Mouse (Mus musculus) retina, embryonic 14.5 days (tissue): ENCODE data around the gene Cd34.

Experiments
- DNase-seq: peaks from one replicate; pipeline ENCODE4 v3.0.0-alpha.2; 2015; ENCODE audit warnings: low spot score

The Cd34 gene

DNA sequence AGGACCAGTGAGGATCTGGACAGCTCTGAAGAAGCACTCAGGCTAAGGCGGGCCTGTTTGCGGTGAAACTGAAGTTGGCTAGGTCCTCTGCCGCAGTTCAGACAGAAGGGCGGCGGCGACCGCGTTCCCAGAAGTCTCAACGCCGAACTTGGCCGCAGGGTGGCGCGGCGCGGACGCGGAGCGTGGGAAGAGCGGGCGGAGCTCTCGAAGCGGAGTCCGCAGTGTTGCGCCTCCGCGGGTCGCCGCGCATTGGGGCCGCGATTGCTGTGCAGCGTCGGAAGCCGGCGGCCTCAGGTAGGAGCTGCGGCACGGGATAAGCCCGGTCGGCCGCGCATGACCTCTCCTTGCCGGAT is 37.5 kb downstream of the Cd34 start:
- peak; percentile 90 for DNase-seq

DNA sequence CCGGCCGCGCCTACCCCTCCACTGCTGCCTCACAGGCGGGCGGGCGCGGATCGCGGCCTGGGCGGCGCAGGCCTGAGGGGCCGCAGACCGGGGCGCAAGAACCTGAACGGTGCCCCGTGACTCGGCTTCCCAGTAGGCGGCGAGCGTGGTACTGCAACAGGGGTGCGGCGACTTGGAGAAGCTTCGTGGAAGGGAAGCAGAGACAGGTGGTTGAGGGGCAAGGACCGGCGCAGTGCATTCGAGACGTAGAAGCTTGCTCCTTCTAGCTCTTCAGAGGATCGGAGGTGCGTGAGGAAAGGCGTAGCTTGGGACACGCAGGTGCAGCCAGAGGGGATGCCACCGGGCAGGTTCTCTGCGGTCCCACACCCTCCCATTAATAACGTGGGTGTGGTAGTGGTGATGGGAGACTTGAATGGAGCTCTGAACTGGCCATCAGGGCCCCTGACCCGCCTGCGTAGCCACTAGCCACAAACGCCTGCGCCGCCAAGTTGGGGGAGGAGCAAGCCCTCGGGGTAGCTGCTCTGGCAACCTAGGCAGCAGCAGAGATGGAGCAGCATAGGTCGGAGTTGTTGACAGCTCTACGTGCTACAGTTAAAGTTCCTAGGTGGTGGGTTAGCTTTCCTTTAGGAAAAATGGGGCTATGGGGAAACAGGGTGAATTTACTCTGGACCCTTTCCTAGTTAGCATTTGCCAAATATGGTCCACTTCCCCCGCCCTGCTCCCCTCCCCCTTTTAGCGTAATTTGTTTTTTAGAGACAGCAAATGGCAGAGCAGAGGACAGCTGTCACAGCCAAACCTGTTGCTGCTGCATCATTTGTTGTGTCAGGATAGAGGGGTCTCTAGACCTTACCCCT is 38.1 kb downstream of the Cd34 start:
- DNase-seq = peak; percentile 66

DNA sequence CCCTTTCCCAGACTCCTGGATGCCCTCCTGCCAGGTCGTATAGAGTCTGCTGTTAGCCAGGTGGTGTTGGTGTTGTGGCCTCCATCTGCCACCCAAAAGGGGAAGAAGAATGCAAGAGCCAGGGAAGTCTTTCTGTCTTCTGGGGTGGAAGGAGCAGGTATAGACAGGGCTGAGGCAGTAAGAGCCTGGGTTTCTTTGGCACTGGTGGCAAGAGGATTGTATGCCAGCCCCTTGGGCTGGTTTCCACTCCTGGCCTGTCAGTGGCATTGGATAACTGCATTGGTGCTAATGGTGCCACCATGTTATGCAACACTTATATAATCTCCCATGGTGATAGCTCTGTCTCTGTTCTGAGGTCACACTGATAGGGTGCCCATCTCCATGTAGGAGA is 38.7 kb downstream of the Cd34 start:
- no peak for DNase-seq

DNA sequence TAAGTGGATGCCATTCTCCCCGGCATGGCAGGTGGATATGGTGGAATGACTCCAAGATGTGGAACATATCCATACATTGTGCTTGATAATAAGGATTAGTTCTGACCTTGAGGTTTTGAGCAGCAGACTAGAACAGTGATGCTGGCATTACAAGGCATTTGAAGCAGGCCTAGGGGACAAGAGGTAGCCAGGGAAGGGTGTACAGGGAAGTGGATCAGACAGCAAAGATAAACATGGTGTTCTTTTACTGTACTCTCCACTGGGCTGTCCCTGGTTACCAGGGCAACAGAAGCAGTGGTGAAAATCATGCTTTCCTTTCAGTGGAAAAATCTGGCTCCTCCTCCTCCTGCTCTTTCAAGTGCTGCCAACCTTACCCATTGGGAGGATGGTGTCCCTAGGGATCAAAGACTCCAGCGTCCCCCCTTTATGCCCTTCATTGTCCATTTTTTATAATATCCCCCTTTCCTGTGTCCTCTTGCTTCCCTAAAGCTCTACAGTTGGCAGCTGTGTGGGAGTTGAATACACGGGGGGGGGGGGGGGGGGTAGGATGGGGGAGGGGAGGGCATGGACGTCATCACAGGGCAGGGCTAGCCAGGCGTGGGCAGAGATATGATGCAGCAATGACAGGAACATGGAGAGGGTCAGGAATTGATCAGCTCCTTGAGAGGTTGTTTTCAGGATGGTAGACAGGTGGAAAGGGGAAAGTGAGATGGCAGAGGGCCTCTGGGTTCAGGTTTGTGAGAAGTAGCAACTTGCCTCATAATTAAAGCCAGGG is 39.5 kb downstream of the Cd34 start:
- DNase-seq = no peak

DNA sequence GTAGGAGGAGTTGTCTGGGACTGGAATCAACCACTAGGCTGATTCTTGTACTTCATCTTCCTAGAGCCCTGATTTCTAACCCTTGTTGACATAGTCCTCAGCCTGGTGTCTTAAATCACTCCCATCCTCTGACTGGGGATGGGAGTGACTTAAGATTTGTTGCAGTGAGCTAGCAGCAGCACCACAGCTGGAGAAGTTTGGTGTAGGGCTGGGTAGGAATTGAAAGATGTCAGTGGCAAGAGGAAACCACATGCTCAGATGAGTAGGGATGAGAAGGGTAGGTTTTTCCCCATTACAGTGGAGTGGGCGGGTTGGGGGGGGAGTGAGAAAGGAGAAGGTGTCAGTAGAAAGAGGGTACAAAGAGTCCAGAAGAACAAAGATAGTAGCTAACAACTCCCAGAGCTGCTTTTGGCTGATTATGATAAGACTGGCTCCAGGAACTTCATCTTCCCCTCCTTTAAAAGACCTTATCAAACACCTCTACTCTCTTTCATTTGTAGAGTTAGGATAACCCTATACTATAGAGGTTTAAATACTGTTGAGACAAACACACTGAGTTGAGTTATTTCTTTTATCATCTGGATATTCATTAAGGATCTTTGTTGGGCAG is 42.3 kb downstream of the Cd34 start:
- DNase-seq = no peak

DNA sequence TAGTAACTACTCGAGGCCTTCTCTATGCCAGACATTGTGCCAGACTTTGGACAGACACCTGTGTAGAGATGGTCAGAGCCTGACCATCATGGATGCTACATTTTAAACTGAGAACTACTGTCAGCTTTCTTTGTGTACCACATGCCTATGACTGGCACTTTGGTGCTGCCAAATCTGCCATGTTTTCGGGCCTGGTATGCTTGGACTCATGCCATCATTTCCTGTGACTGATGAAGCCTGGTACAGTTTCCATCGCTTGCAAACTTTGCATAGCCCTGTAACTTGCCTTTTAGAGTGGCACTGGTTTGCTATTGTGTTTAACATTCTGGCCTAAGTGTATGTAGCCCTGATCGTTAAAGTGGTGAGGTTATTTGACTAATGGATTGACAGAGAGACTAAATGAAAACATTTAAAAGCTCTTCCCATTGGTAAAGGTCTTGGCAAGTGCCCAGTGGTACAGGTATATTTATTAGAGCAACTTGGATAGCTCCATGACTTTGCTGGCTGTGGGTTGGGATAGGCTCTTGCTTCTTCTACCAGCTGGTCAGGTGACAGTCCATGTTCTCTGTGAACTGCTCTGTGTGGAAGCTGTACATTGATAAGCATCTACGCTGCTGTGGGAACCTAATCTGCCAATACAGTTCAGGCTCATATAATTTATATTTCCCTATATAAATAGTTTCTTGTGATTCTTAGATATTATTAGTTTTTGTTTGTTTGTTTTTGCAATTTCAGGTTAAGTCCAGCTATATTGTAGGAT is 44.5 kb downstream of the Cd34 start:
- no peak for DNase-seq

DNA sequence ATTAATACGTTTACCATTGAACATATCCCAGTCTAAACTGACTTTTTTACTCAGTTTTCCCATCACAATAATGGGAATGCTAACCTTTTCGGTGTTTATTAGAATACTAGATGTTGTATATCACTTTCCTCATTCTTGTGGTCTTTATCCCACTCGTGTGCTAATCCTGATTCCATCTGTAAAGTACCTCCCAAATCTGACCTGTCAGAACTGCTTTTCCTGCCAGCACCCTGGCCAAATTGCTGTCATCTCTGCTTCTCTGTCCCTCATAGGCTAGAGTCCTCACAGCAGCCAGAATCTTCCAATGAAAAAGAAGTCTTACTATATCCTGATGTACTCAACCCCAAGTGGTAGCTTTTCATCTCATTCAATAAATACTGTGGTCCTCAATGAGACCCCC is 46.3 kb downstream of the Cd34 start:
- DNase-seq = no peak

DNA sequence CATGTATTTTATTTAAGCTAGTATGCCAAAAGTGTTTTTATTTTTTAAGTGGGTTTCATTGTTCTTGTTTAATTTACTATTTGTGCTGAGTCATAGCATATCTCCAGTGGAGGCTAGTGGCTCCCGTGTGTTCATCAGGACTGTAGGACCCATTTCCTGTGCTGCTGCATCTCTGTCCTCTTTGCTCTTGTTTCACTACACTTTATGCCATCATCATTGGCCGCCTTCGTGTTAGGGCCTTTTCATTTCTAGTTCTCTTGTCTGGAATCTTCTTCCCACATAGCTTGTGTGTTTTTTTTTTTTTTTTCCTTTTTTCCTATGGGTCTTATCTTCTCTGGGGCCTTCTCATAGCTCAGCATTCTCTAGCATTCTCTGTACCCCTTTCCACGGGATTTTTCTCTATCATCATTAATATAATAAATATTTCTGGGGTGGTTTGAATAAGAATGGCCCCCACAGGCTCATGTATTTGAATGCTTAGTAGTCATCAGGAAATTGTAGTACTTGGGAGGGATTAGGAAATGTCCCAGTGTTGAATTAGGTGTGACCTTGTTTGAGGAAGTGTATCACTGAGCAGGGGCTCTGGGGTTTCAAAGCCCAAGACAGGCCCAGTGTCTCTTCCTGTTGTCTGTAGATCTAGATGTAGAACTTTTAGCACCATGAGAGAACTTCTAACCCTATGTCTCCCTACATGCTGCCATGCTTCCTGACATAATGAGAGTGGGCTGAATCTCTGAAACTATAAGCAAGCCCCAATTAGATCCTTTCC is 47.0 kb downstream of the Cd34 start:
- no peak for DNase-seq

DNA sequence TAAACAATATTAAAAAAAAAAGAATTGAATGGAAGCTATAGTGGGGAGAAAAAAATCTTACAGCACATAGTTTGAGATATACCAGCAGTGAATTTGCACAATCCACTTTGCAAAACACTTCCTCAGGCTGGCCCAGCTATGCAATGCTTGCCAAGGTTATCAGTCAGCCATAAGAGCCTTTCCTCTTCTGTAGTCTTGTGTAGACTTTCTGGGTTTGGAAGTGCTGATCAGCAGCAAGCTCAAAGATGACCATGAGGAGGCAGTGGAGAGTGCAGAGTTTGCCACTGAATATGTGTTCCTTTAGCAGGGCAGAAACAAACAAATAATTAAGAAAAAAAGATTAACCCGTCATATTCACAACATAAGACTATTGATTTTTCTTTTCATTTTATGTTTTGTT is 50.4 kb downstream of the Cd34 start:
- DNase-seq = no peak

DNA sequence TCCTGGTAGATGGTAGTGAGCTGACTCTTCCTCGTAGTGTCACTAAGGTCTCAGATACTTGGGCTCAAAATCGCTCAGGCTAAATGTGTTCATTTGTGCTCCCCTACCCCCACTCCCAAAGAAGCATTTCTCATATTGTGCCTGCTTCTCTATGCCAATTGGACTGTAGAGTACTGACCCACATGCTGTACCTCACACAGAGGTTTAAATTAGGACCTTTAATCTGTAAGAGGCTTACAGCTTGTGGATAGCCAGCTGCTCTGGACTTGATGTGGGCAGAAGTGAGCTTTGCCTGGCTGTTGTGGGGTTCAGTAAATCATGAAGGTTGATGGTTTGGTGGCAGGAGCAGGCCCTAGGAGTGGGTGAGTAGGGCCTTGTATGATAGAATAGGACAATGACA is 52.4 kb downstream of the Cd34 start:
- no peak for DNase-seq

DNA sequence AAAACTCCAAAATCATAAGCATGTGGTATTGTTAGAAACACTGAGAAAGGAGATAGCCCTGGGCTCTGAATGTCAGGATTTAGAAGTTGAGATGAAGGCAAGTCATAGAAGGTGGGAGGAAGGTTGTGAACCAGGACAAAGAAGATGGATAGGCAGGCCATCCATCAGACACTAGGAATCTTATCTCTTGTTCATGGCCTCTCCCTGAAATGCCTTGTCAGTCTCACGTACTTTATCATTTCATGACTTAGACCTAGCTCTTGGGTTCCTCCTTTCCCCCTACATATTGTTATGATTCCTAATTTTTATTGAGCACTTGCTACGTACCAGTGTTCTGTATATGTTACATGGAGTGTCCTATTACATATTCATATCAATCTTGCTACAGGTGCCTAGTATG is 53.0 kb downstream of the Cd34 start:
- DNase-seq = no peak

DNA sequence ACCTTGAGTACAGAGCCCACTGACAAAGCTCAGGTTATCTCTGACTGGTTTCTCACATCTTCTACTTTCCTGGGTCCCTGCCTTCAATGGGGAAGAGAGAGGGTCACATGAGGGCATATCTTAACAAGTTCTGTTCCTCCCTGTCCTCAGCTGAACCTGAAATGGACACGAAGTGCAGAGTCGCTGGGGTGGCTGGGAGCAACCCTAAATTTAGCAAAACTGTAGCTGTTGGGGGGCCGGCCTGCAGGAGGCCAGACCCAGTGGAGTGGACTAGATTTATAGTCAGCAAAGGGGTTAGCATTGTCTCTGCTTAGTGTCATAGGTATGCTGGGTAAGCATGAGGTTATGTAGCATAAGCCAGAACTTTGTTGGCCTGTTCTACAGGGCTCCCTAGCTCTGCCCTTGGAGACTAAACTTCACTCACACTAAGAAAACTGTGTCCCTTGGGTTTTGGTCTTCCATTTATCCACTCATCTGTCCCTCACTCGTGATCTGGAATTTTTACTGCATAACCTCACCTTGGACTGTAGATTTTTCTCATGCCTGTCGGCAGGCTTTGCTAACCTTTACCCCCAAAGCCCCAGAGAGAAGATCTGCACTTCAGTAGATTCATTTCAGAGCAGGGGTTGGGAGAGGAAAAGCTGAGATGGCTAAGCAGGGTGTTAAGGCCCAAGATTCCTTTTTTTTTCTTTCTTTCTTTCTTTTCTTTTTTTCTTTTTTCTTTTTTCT is 54.1 kb downstream of the Cd34 start:
- DNase-seq = no peak

DNA sequence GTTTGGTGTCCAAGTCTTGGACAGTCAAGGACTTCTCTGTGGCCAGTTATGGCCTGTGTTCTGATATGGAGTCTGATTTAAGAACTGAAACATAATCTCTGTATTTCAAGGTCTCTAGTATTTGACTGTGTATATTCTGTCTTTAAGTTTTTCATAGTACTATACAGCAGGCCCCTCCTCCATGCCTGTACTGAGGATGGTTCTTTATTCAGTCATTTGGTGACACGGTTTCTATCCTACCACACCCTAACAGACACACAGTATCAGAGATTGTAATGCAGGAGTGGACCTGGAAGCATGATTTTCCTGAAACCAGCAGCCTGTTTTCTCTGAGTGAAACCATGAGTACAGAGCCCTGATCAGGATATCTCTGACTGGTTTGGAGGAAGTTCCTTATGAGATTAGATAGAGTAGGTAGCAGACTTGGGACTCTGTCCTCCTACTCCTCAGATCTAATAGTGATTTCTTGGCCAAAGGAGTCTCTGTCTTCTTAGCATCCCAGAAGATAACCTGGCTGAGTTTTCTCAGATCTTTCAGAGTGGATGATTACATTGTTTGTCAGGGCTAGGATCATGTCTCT is 54.9 kb downstream of the Cd34 start:
- no peak for DNase-seq

DNA sequence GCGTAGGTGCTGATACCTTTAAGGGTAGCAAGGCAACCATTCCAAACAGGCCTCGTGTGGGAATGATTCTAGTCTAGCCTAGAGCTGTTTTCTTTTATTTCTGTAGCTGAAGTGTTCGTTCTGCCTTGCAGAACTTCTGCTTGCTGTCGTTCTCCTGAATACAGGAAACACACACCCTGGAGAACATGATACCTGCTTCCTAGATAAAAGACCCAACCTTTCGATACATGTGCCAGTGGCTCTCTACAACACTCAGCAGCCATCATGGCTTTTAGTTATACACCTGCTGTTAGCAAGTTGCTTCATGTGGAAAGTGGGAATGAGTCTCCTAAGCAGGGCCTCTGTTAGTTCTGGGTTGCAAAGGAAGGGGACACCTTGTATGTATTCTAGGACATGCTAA is 55.6 kb downstream of the Cd34 start:
- no peak for DNase-seq

DNA sequence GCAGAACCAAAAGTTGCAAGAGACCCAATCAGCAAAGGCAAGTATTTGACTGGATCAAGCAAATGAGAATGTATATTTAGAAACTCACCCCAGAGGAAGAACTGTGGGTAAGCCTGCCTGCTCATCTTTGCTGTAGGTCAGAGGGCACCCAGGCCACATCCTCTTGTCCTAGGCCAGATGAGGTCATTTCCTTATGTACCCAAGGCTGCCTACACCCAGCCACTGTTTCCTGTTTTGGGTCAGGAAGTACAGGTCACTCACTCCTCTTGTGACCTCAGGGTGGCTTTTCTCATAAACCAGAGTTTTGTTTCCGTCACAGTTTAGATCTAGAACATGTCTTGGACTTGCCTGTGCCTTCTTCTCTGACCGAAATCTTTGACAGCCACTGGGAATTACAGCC is 56.6 kb downstream of the Cd34 start:
- DNase-seq = no peak

DNA sequence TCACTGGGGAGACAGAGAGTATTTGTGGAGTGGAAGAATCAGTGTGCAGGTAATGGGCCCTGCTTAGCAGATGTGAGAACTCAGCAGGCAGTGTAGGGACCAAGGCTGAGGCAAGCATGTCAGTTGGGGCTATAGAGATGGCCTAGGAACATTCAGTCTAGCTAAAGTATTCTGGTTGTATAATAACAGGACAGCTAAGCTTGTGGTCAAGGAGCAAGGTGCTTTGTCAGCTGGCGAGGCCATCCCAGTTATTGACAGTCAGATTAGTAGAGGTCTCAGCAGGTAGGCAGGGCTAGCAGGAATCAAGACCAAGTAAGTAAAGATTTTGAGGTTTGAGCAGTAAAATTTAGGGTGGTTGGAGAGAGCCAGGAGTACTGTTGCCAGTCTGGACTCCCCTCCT is 59.8 kb downstream of the Cd34 start:
- no peak for DNase-seq

DNA sequence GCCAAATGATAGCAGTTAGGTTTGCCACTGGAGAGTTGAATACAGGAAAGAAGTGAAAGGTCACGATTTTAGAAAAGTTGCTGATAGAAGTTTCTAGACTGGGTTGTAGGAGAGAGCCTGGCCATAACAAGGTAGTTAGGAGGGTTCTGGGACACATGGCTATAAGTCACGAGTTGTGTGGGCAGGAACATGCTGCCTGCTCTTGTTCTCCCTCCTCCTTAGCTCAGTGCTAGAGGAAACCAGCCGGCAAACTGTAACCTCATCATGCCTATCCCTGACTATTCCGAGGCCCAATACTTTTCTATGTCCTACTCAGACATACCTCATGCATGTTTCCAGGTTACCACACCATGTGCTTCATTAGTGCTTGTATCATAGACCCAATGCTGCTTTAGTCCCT is 64.7 kb downstream of the Cd34 start:
- no peak for DNase-seq

DNA sequence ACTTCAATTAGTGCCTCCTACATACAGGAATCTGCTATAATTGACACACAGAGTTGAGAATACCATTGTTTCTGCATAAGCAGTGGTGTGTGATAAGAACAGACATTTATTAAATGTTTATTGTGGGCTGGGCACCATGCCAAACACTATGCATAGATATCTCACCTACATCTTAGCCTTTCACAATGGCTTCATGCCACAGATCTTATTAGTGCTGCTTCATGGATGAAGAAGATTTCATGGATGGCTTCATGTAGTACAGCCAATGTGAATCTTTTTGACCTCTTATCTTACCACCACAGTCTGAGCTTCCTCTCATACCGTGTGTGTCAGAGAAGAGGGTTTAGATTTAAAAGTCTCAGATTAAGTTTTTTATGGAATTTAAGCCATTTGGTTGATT is 65.6 kb downstream of the Cd34 start:
- no peak for DNase-seq

DNA sequence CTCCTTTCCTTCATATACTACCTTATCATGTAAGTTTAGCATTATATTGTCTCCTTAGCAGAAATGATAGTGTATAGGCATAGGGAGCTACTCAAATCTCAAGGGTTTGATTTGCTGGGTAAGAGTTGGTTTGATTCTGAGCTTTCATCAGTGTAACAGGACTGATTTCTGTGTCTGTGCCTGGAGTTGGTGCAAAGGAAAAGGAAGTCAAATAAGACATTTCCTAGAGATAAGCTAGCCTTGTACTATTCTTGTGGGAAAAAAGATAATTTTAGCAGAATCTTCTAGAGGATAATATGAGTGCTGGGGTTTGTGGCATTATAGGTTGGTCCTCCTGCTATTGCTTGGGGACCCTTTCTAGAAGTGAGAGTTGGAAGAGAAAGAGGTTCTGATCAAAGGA is 67.6 kb downstream of the Cd34 start:
- no peak for DNase-seq
